Mouse (Mus musculus): Measurements from ENCODE around the gene Apol9a. TPM values are rescaled to one million over a fixed set of nuclear protein-coding genes. Genes with fewer than 3 reads are reported as not detected.
"Not testable (repeated sequence)": the region's sequence is repeated elsewhere in the genome, so short reads cannot be mapped to it uniquely, and the experiment has no call there.

The Apol9a gene
- polyA plus RNA-seq (2011; ENCODE audit: insufficient read depth, insufficient read length, low read depth, missing spikeins), result not detected in 2 replicates

DNA sequence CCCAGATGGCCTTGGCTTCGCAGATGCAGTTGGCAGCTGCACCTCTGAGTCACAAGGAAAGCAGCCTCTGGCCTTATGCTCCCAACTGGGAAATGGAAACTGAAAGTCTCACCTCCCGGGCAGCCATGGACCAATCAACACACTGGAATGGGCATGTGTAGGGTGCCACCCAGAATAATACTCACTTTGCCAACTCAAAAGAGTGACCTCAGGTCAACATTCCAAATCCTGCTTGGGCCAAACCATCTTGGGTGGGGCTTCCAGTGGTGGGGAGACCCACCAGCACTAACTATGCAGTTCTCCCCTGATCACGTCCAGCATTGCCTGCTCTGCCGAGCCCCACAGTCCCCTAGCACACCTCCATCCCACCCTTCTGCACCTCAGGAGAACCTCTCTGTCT lies at the start of gene Apol9a:
Gene Apol9a, minus strand, starts transcription at position 101 of the 400 bp plus-strand sequence.
- not testable (repeated sequence) for H3K4me1 ChIP-seq (ENCODE audit: control insufficient read depth, insufficient read depth, low read length)

DNA sequence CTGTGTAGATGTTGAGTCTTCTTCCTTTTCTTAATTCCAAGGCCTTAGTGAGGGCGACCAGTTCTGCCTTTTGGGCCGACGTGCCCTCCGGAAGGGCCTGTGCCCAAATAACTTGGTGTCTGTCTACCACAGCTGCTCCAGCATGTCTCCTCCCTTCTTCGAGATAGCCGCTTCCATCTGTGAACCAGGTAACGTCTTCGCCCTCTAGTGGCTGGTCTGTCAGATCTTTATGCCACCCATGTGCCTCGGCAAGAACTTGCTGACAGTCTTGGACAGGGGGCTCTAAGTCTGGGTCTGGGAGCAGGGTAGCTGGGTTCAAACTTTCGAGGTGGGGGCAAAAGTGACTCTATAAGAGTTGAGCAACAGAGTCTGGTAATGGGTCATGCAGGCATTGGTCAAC lies 39.0 kb upstream of the Apol9a start:
- not testable (repeated sequence) for H3K9me3 ChIP-seq (replicated peaks; ENCODE audit: control insufficient read depth, insufficient read depth, low read length, poor library complexity, severe bottlenecking); H3K36me3 ChIP-seq (ENCODE audit: control insufficient read depth, insufficient read depth, low read length, poor library complexity, severe bottlenecking); H3K9ac ChIP-seq (ENCODE audit: low read depth, poor library complexity, severe bottlenecking); H3K27ac ChIP-seq (ENCODE audit: insufficient read depth, low read length); H3K4me3 ChIP-seq (ENCODE audit: low read depth, low read length); H3K4me1 ChIP-seq (ENCODE audit: control insufficient read depth, insufficient read depth, low read length); H3K27me3 ChIP-seq (ENCODE audit: control insufficient read depth, insufficient read depth, low read length, poor library complexity, severe bottlenecking)
- peak; percentile 46 for TF ChIP-seq CTCF (IDR thresholded peaks at IDR 0.05; ENCODE audit: low read depth, low read length)

More for the DNA sequence above, at the start of gene Apol9a:
- not testable (repeated sequence) for H3K9me3 ChIP-seq (replicated peaks; ENCODE audit: control insufficient read depth, insufficient read depth, low read length, poor library complexity, severe bottlenecking); H3K4me3 ChIP-seq (ENCODE audit: low read depth, low read length); H3K9ac ChIP-seq (ENCODE audit: low read depth, poor library complexity, severe bottlenecking); H3K27me3 ChIP-seq (ENCODE audit: control insufficient read depth, insufficient read depth, low read length, poor library complexity, severe bottlenecking); H3K36me3 ChIP-seq (ENCODE audit: control insufficient read depth, insufficient read depth, low read length, poor library complexity, severe bottlenecking); H3K27ac ChIP-seq (ENCODE audit: insufficient read depth, low read length)

DNA sequence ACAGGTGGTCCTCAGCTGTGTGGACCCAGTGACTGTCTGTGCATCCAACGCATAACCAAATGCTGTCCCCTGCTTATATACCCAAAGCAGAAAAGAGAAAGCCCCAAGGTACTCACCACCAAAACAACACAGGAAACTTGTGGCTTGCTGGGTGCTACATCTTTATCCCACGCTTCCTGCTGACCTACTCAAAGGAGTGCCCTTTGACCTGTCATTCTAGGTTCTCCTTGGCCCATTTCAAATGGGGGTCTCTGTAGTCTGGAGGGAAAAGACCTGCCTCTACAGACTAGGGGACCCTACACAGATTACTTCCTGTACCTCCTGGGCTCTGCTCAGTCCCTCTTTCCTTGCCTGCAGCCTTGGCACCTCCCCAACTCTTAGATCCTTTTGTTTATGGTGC lies 36.5 kb upstream of the Apol9a start, which contains the start of gene Apol7b:
Gene Apol7b, minus strand, starts transcription at position 101 of the 400 bp plus-strand sequence.
- H3K27me3 ChIP-seq (ENCODE audit: control insufficient read depth, insufficient read depth, low read length, poor library complexity, severe bottlenecking); H3K36me3 ChIP-seq (ENCODE audit: control insufficient read depth, insufficient read depth, low read length, poor library complexity, severe bottlenecking); H3K9me3 ChIP-seq (replicated peaks; ENCODE audit: control insufficient read depth, insufficient read depth, low read length, poor library complexity, severe bottlenecking); H3K4me3 ChIP-seq (ENCODE audit: low read depth, low read length); H3K27ac ChIP-seq (ENCODE audit: insufficient read depth, low read length); H3K9ac ChIP-seq (ENCODE audit: low read depth, poor library complexity, severe bottlenecking); H3K4me1 ChIP-seq (ENCODE audit: control insufficient read depth, insufficient read depth, low read length): not testable (repeated sequence)

DNA sequence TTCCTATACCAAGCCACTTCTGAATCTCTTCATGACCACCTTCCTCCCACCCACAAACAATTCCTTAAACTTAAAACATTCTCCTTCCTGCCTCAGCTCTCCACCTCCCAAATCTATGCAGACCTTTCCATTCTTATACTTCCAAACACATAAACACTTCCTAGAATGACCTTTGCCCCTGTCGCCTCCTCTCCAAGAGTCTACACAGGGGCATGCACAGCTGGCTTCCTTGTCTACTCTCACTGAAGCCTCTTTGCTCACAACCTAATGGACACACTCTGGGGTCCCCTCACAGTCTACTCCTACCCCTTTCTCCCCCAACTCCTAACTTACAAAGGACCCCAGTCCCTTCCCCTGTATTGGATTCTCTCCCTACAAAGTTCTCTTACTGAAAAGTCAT lies 34.7 kb upstream of the Apol9a start:
- H3K4me1 ChIP-seq (ENCODE audit: control insufficient read depth, insufficient read depth, low read length); H3K27me3 ChIP-seq (ENCODE audit: control insufficient read depth, insufficient read depth, low read length, poor library complexity, severe bottlenecking); H3K9ac ChIP-seq (ENCODE audit: low read depth, poor library complexity, severe bottlenecking); H3K4me3 ChIP-seq (ENCODE audit: low read depth, low read length); H3K27ac ChIP-seq (ENCODE audit: insufficient read depth, low read length); H3K9me3 ChIP-seq (replicated peaks; ENCODE audit: control insufficient read depth, insufficient read depth, low read length, poor library complexity, severe bottlenecking); H3K36me3 ChIP-seq (ENCODE audit: control insufficient read depth, insufficient read depth, low read length, poor library complexity, severe bottlenecking): not testable (repeated sequence)

DNA sequence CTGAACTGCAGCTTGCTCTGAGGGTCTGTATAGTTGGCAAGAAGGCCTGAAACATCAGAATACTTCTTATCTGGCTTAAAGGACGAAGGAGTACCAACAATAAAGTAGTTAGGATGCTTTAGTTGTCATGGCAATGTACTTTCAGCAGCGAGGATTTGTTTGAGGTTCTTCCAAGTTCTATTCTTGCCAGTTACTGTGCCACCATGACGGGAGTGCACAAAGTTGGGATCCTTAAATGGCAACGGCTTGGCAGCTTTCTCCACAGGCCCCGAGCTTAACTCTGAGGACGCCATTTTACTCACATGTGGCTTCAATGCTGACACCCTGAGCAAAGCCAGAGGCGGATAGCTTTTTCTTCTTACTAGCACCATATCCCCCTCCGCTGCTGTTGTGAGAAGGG lies 33.8 kb upstream of the Apol9a start:
- not testable (repeated sequence) for H3K4me3 ChIP-seq (ENCODE audit: low read depth, low read length)

DNA sequence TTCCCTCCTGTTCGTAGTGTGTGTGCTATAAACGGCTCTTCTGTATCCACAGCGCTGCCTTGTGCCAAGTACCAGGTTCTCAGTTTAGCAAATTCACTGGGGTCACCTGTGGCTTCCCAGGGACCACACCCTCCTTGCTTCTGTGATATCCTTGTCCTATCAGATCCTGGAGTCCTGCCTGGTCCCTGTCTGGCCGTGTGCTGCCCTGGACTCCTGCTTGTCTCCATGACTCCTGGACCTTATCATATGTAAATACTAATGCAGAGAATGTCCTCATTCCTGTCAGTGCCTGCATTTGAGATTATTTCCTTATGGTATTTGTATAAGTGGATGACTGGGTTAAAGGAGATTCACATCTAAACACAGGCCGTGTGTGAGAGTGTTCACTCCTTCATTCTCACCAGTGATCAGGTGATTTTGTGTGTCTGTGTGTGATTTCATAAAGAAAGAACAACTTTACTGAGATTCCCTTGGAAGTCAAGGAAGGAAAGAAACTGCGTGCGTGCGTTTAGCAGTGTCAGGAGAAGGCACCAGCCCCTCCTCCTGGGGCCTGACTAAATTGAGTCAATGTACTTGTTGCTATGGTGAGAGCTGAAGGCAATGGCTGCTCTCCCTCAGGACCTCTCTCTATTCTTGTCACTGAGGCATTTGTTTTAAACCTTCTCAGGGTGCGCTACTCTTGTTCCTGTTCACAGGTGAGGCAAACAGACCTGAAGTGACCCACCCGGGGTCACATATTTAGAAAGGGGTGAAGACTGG lies 17.9 kb upstream of the Apol9a start:
- not testable (repeated sequence) for H3K9ac ChIP-seq (ENCODE audit: low read depth, poor library complexity, severe bottlenecking); H3K4me1 ChIP-seq (ENCODE audit: control insufficient read depth, insufficient read depth, low read length); H3K9me3 ChIP-seq (replicated peaks; ENCODE audit: control insufficient read depth, insufficient read depth, low read length, poor library complexity, severe bottlenecking); H3K36me3 ChIP-seq (ENCODE audit: control insufficient read depth, insufficient read depth, low read length, poor library complexity, severe bottlenecking); H3K27me3 ChIP-seq (ENCODE audit: control insufficient read depth, insufficient read depth, low read length, poor library complexity, severe bottlenecking); H3K4me3 ChIP-seq (ENCODE audit: low read depth, low read length); H3K27ac ChIP-seq (ENCODE audit: insufficient read depth, low read length)

More for the DNA sequence above, 33.8 kb upstream of the Apol9a start:
- H3K27ac ChIP-seq (ENCODE audit: insufficient read depth, low read length); H3K4me1 ChIP-seq (ENCODE audit: control insufficient read depth, insufficient read depth, low read length); H3K9me3 ChIP-seq (replicated peaks; ENCODE audit: control insufficient read depth, insufficient read depth, low read length, poor library complexity, severe bottlenecking); H3K27me3 ChIP-seq (ENCODE audit: control insufficient read depth, insufficient read depth, low read length, poor library complexity, severe bottlenecking); H3K9ac ChIP-seq (ENCODE audit: low read depth, poor library complexity, severe bottlenecking); H3K36me3 ChIP-seq (ENCODE audit: control insufficient read depth, insufficient read depth, low read length, poor library complexity, severe bottlenecking): not testable (repeated sequence)

DNA sequence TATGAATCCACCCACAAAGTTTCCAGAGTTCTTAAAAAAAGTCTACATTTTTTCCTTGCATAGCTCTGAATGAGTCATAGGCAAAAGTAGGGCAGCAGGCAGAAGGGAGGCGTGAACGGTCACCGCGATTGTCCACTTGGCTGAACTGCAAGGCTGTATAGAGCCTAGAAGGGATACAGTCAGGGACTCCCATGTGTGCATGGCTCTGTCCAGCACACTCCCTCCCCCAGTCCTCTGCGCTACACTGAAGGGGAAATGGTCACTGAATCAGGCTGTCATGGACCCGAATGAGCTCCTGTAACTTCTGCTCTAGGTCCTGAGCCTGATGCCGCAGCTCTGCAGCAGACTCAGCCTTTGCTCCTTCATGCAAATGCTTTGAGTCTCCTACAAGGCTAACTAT lies 12.0 kb upstream of the Apol9a start:
- not testable (repeated sequence) for H3K27ac ChIP-seq (ENCODE audit: insufficient read depth, low read length); H3K9ac ChIP-seq (ENCODE audit: low read depth, poor library complexity, severe bottlenecking); H3K9me3 ChIP-seq (replicated peaks; ENCODE audit: control insufficient read depth, insufficient read depth, low read length, poor library complexity, severe bottlenecking); H3K27me3 ChIP-seq (ENCODE audit: control insufficient read depth, insufficient read depth, low read length, poor library complexity, severe bottlenecking); H3K36me3 ChIP-seq (ENCODE audit: control insufficient read depth, insufficient read depth, low read length, poor library complexity, severe bottlenecking); H3K4me1 ChIP-seq (ENCODE audit: control insufficient read depth, insufficient read depth, low read length); H3K4me3 ChIP-seq (ENCODE audit: low read depth, low read length)

DNA sequence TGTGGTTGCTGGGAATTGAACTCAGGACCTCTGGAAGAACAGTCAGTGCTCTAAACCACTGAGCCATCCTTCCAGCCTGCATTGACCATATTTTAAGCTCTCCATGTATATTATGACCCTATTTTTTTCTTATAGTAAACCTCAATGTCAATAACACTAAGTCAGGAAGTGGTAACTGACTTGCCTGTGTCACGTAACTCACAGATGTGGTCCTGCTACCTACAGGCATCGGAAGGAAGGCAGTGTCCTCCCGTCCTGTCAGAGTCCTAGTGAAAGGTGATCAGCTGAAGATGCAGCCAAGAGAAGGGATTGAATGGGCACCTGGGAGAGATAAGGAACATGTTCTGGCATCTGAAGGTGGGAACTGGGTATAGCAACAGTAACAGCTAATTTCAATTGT lies 8.7 kb upstream of the Apol9a start:
- H3K4me1 ChIP-seq (ENCODE audit: control insufficient read depth, insufficient read depth, low read length); H3K36me3 ChIP-seq (ENCODE audit: control insufficient read depth, insufficient read depth, low read length, poor library complexity, severe bottlenecking); H3K27me3 ChIP-seq (ENCODE audit: control insufficient read depth, insufficient read depth, low read length, poor library complexity, severe bottlenecking); H3K9ac ChIP-seq (ENCODE audit: low read depth, poor library complexity, severe bottlenecking); H3K27ac ChIP-seq (ENCODE audit: insufficient read depth, low read length); H3K9me3 ChIP-seq (replicated peaks; ENCODE audit: control insufficient read depth, insufficient read depth, low read length, poor library complexity, severe bottlenecking); H3K4me3 ChIP-seq (ENCODE audit: low read depth, low read length): not testable (repeated sequence)

DNA sequence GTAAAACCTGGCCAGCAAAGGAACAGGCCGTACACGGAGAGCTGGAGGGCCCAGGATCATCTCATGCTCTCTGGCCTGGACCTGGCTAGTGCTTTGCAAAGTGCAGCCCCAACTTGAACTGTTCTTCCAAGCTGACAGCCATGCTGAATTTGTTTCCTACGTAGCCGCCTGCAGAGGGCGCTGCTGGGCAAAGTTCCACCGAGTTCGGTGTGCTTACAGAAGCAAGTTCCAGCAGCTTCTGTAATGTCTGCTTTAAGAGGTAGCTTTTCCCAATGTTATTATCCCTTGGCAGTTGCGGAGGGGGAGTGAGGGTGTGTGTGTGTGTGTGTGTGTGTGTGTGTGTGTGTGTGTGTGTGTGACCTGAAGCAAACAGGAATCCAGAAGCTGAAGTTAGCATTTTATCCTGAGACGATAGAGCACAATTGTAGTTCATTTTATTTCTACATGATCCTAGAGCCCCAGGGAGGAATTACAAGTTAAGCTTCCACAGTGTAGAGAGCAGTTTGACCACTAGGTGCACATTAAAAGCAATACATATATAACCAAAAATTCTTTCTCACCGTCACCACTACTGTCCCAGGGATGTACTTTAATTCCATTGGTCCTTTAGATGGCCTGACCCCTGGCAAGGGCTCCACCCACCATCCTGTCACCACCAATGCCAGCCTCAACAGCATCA lies 5.9 kb upstream of the Apol9a start:
- H3K9ac ChIP-seq (ENCODE audit: low read depth, poor library complexity, severe bottlenecking); H3K4me1 ChIP-seq (ENCODE audit: control insufficient read depth, insufficient read depth, low read length); H3K9me3 ChIP-seq (replicated peaks; ENCODE audit: control insufficient read depth, insufficient read depth, low read length, poor library complexity, severe bottlenecking); H3K4me3 ChIP-seq (ENCODE audit: low read depth, low read length); H3K27ac ChIP-seq (ENCODE audit: insufficient read depth, low read length); H3K36me3 ChIP-seq (ENCODE audit: control insufficient read depth, insufficient read depth, low read length, poor library complexity, severe bottlenecking); H3K27me3 ChIP-seq (ENCODE audit: control insufficient read depth, insufficient read depth, low read length, poor library complexity, severe bottlenecking): not testable (repeated sequence)
